Mouse (Mus musculus) cerebellum, adult 2 months (tissue): ENCODE data around the gene Cfap43.

Source experiments
- CTCF ChIP-seq: fragments of 200-500 bp; IDR thresholded peaks from 2 replicates; pipeline ENCODE4 v1.5.1; 2011; ENCODE audit warnings: low read depth, mild to moderate bottlenecking, control low read depth, low read length, moderate library complexity, borderline replicate concordance; ENCODE audit not compliant: insufficient read depth
- POLR2A ChIP-seq: fragments of 200-500 bp; IDR thresholded peaks from 2 replicates; pipeline ENCODE4 v1.6.1; 2011; ENCODE audit warnings: low read length, control low read depth, borderline replicate concordance; ENCODE audit not compliant: insufficient read depth

DNA sequence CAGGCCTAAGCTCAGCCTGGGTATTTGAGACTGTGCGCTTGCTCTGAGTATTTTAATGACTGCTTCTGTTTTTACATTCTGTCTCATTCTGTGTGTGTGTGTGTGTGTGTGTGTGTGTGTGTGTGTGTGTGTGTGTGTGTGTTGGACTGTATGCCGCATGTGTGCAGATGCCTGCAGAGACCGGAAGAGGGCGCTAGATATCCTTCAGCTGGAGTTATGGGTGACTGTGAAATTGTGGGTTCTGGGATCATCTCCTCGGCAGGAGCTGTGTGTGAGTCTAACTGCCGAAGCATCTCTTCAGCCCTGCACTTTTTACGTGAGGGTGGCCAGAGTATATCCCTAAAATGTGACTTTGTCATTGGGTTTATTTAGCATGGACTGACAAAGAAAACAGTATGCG is 88.0 kb downstream of the Cfap43 start:
- TF ChIP-seq POLR2A (no peak), CTCF (no peak)
